24 mouse cellular contexts compared by ENCODE assay signal in the genomic region with DNA sequence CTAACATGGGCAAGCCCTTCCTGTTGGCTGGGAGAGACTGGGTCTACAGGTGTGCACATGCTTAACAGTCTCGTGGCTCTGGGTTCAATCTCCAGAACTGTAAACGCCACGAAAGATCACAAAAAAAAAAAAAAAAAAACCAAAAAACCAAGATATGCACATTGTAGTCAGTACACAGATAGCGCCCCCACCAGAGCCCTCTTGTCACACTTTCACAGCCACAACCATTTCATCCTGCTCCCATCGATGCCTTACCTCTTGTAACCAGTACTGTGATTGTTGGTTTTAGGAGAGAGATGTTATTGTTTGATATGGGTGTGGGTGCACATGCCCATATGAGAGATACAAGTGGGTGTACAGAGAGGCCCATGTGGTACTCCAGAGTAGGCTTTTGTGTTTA.
DNase-seq lines count a peak whose midpoint lies in the region; ATAC-seq and TF ChIP-seq lines count a peak whose summit lies in the region.
"Had no signal": no experiment of that assay in that cellular context is flagged by ENCODE, and none has a peak within 500 bp of the region (broad histone marks: within the 10 kb centered on the region; RNA-seq: fewer than 3 reads in every experiment).

No protein-coding gene starts in this region.

- no peak; the same call in 1 of the 2 replicates for TF ChIP-seq RAD21 in CH12.LX (IDR thresholded peaks at IDR 0.05; ENCODE audit: low read depth, low read length)

- peak in 1 of 2 experiments; percentile 30; a peak in 1 of 4 replicates for TF ChIP-seq CTCF in CH12.LX (conservative IDR thresholded peaks at IDR 0.05 in 1 of 2, IDR thresholded peaks at IDR 0.05 in 1 of 2; ENCODE audit: low read depth in 2 of 2, low read length in 2 of 2)

- no peak overlapping the region for H3K4me3 ChIP-seq in CH12.LX (replicated peaks in 1 of 3; ENCODE audit: low read depth in 2 of 3, low read length in 2 of 3, poor library complexity in 1 of 3)
- no peak overlapping the region for H3K4me3 ChIP-seq in macrophage (ENCODE audit: inconsistent target)
- H3K4me3 ChIP-seq in kidney, embryonic 16.5 days (ENCODE audit: low read length), result no peak overlapping the region
- H3K4me3 ChIP-seq: embryonic facial prominence, embryonic 12.5 days; embryonic facial prominence, embryonic 15.5 days; heart, embryonic 12.5 days; heart, embryonic 15.5 days; hindbrain, embryonic 10.5 days; hindbrain, embryonic 13.5 days had no signal

- 32% methylated on average over 5 of the region's 5 CpGs for WGBS in macrophage (ENCODE audit: missing documents)
- 85% methylated on average over 5 of the region's 5 CpGs for WGBS in kidney, embryonic 16.5 days

- dilution Hi-C loops in CH12.LX (cut with MboI; ENCODE audit: extremely low pct_ligation_motif_present, extremely low pct_unique_long_range_greater_than_20kb, low sequenced_read_pairs), result no loop called here

- in situ Hi-C loops in CH12.LX (cut with MboI; ENCODE audit: low pct_ligation_motif_present, low pct_unique_long_range_greater_than_20kb, low sequenced_read_pairs), result no loop called here

- H3K9ac ChIP-seq in CH12.LX (ENCODE audit: insufficient read depth, low read depth), result no peak overlapping the region
- no peak overlapping the region for H3K9ac ChIP-seq in kidney, embryonic 16.5 days (replicated peaks; ENCODE audit: low read length)
- H3K9ac ChIP-seq: embryonic facial prominence, embryonic 12.5 days; embryonic facial prominence, embryonic 15.5 days; forebrain, postnatal 0 days; heart, embryonic 12.5 days; heart, embryonic 15.5 days; hindbrain, embryonic 13.5 days had no signal

- TF ChIP-seq EP300 in CH12.LX (IDR thresholded peaks at IDR 0.05; ENCODE audit: low read length), result no peak

- H3K27ac ChIP-seq in CH12.LX (ENCODE audit: insufficient read depth, low read depth) (no peak overlapping the region), macrophage (peak overlapping the region; percentile 81)
- H3K27ac ChIP-seq in kidney, embryonic 16.5 days (ENCODE audit: low read length), result no peak overlapping the region
- H3K27ac ChIP-seq: embryonic facial prominence, embryonic 12.5 days; embryonic facial prominence, embryonic 15.5 days; heart, embryonic 15.5 days; hindbrain, embryonic 10.5 days; hindbrain, embryonic 13.5 days had no signal

- no peak for TF ChIP-seq POLR2A in CH12.LX (IDR thresholded peaks at IDR 0.05; ENCODE audit: low read depth, low read length)

- no peak for DNase-seq in CH12.LX (ENCODE audit: extremely low read depth)
- DNase-seq in B cell, adult 2 months, result no peak
- no peak for DNase-seq in lung, postnatal 4 days
- DNase-seq: adrenal gland, adult 8-10 months; adrenal gland, postnatal 25 days; cerebellum, adult 18-20 months; cerebellum, adult 9-10 months; cerebellum, postnatal 14 days; forebrain, postnatal 0 days; gastrocnemius, postnatal 25 days; heart, adult 18-20 months; heart, postnatal 36 days had no signal

- no peaks in the 10 kb centered on the region for H3K36me3 ChIP-seq in CH12.LX (replicated peaks in 1 of 2; ENCODE audit: control insufficient read depth in 1 of 2, insufficient read depth in 1 of 2, low read length in 1 of 2)
- H3K36me3 ChIP-seq in macrophage (ENCODE audit: inconsistent target), result no peaks in the 10 kb centered on the region
- no peaks in the 10 kb centered on the region for H3K36me3 ChIP-seq in kidney, embryonic 16.5 days (ENCODE audit: insufficient read depth, low read length)
- H3K36me3 ChIP-seq: embryonic facial prominence, embryonic 12.5 days; embryonic facial prominence, embryonic 15.5 days; heart, embryonic 12.5 days; heart, embryonic 15.5 days; hindbrain, embryonic 10.5 days; hindbrain, embryonic 13.5 days had no signal

- H3K4me1 ChIP-seq in CH12.LX (ENCODE audit: control insufficient read depth in 1 of 2, insufficient read depth in 2 of 2), result peaks cover 26 to 69% of the 10 kb centered on the region in 2 experiments
- H3K4me1 ChIP-seq in kidney, embryonic 16.5 days (ENCODE audit: insufficient read depth, low read length), result peaks cover 2% of the 10 kb centered on the region; the same call in 1 of the 2 replicates
- H3K4me1 ChIP-seq: embryonic facial prominence, embryonic 12.5 days; embryonic facial prominence, embryonic 15.5 days; heart, embryonic 15.5 days had no signal

- H3K9me3 ChIP-seq in CH12.LX (replicated peaks; ENCODE audit: low read length), result no peaks in the 10 kb centered on the region
- H3K9me3 ChIP-seq in kidney, embryonic 16.5 days (ENCODE audit: low read length), result no peaks in the 10 kb centered on the region
- H3K9me3 ChIP-seq: embryonic facial prominence, embryonic 12.5 days; embryonic facial prominence, embryonic 15.5 days; heart, embryonic 12.5 days; heart, embryonic 15.5 days; hindbrain, embryonic 10.5 days; hindbrain, embryonic 13.5 days had no signal

- H3K79me2 ChIP-seq in CH12.LX (replicated peaks; ENCODE audit: control insufficient read depth, extremely low read depth, insufficient read depth, poor library complexity, severe bottlenecking) (no peaks in the 10 kb centered on the region), macrophage (ENCODE audit: inconsistent target) (no peaks in the 10 kb centered on the region)

- peak; percentile 19; the same call in 1 of the 2 replicates for ATAC-seq in common myeloid progenitor, adult 5-6 weeks (replicated peaks; ENCODE audit: low read depth, poor library complexity, severe bottlenecking)
- ATAC-seq in megakaryocyte-erythroid progenitor cell, adult 5-6 weeks (replicated peaks; ENCODE audit: low FRiP score, low TSS enrichment, poor library complexity, severe bottlenecking), result peak; percentile 57
- no peak for ATAC-seq in kidney, embryonic 16.5 days (ENCODE audit: low FRiP score, low TSS enrichment)
- ATAC-seq: forebrain, embryonic 14.5 days; forebrain, postnatal 0 days; hindbrain, embryonic 16.5 days had no signal

- H3K27me3 ChIP-seq in CH12.LX (replicated peaks), result no peaks in the 10 kb centered on the region
- H3K27me3 ChIP-seq in kidney, embryonic 16.5 days (ENCODE audit: insufficient read depth, low read length), result no peaks in the 10 kb centered on the region
- H3K27me3 ChIP-seq: embryonic facial prominence, embryonic 12.5 days; embryonic facial prominence, embryonic 15.5 days; heart, embryonic 12.5 days; heart, embryonic 15.5 days; hindbrain, embryonic 13.5 days had no signal

- peak overlapping the region; percentile 33; the same call in 1 of the 2 replicates for H3K4me2 ChIP-seq in CH12.LX (ENCODE audit: insufficient read depth, low read depth, poor library complexity, severe bottlenecking)
- H3K4me2 ChIP-seq in kidney, embryonic 16.5 days (replicated peaks; ENCODE audit: low read depth, low read length), result no peak overlapping the region
- H3K4me2 ChIP-seq: embryonic facial prominence, embryonic 12.5 days; embryonic facial prominence, embryonic 15.5 days; heart, embryonic 12.5 days; heart, embryonic 15.5 days; hindbrain, embryonic 13.5 days had no signal

TF ChIP-seq in CH12.LX, 34 proteins besides CTCF, POLR2A, EP300 and RAD21:
- TF ChIP-seq ZNF384 (IDR thresholded peaks at IDR 0.05; ENCODE audit: low read depth, low read length) (peak; percentile 77), ETS1 (conservative IDR thresholded peaks at IDR 0.05; ENCODE audit: low read depth, low read length) (no peak)
